Mouse (Mus musculus) small intestine, adult 2 months (tissue): ENCODE results near the gene Atp8a1.

Experiments
- CTCF ChIP-seq: fragments of 200-500 bp; IDR thresholded peaks from 2 replicates; pipeline ENCODE4 v1.5.1; 2012; ENCODE audit warnings: low read depth, mild to moderate bottlenecking, control low read depth, inconsistent platforms, low read length, moderate library complexity, mixed read lengths; ENCODE audit not compliant: insufficient replicate concordance, insufficient read length; ENCODE audit errors: extremely low read depth
- POLR2A ChIP-seq: fragments of 200-500 bp; IDR thresholded peaks from 2 replicates; pipeline ENCODE4 v1.6.1; 2012; ENCODE audit warnings: low read depth, mild to moderate bottlenecking, control low read depth, inconsistent platforms, low read length, moderate library complexity

DNA sequence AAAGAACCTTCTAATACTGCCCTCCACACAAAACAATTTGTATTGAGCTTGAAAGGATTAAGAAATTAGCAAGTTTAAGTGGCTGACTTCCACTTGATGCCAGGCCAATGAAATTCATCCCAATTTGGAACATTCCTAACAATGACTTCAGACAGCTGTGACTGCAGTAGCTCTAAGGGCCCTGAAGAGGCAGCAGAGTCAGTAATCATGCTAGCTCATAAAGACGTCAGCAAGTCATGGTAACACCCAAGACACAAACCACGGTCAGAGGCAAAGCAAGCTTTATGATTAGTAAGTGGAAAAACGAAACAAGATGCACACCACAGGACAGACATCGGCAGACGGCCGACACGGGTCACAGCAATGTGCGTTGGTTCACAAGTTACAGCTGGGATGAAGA, 69.2 kb downstream of the Atp8a1 start:
- TF ChIP-seq CTCF (no peak), POLR2A (no peak)
